Mouse (Mus musculus): Measurements from ENCODE around the gene Cttn. TPM values are rescaled to one million over a fixed set of nuclear protein-coding genes. Genes with fewer than 3 reads are reported as not detected.

Cttn gene
- polyA plus RNA-seq, 1 experiment from 2014 or later, result 177 TPM

DNA sequence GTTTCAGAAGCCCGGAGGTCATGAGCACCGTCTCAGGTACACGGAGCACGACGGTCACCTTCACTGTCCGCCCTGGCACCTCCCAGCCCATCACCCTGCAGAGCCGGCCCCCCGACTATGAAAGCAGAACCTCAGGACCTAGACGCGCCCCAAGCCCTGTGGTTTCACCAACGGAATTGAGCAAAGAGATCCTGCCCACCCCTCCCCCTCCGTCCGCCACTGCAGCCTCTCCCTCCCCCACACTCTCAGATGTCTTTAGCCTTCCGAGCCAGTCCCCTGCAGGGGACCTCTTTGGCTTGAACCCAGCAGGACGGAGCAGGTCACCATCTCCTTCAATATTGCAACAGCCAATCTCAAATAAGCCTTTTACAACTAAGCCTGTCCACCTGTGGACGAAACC, 50.3 kb downstream of the Cttn start:
- Histone ChIP-seq H3K4me2 (replicated peaks; ENCODE audit: low read depth, low read length) (no peak overlapping the region), H3K36me3 (ENCODE audit: control insufficient read depth, insufficient read depth, low read length) (no peaks in the 10 kb centered on the region), H3K9me3 (ENCODE audit: control insufficient read depth, low read depth, low read length) (no peaks in the 10 kb centered on the region), H3K4me3 (ENCODE audit: low read depth, low read length) (no peak overlapping the region), H3K4me1 (ENCODE audit: control insufficient read depth, insufficient read depth, low read length) (peaks cover 16% of the 10 kb centered on the region; the same call in 1 of the 2 replicates), H3K9ac (replicated peaks; ENCODE audit: low read depth, low read length) (no peak overlapping the region), H3K27ac (ENCODE audit: low read length) (no peak overlapping the region), H3K27me3 (ENCODE audit: control insufficient read depth, insufficient read depth, low read length) (no peaks in the 10 kb centered on the region)
- 31% methylated on average over 16 of the region's 16 CpGs for WGBS
- no peak for ATAC-seq (ENCODE audit: insufficient number of reproducible peaks, insufficient read depth, low FRiP score, low read depth)

DNA sequence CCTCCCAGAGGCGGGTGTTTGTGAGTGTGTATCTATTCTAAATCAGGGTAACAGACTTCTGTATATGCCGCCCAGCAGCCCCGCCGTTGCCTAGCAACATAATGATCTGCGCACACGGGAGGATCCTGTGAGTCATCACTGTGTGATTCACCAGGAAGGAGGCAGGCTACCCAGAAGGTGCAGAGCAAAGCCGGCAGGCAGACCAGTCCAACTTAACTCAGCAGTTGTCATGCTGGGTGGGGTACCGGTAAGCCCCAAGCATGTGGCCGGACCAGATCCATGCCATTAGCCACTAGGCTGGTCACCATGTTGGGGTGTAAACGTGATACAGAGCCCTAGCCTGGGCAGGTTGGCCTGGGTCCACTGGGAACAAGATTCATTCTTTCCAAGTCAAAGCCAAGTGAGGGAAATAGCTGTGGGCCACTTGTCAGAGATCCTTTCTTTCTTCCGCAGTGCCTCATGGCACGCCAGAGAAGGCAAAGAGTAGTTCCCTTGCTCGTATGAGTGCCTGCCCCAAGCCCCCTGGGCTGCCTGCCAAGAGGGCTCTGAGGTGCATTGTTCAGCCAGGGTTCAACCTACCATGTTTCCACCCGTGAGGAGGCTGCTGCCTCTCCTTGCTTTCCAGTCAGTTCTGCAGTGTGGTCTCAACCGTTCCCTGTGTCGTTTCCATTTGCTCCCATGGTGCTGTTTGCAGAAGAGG, 53.0 kb downstream of the Cttn start:
- Histone ChIP-seq H3K4me2 (replicated peaks; ENCODE audit: low read depth, low read length) (no peak overlapping the region; the same call in 1 of the 2 replicates), H3K27me3 (ENCODE audit: control insufficient read depth, insufficient read depth, low read length) (no peaks in the 10 kb centered on the region), H3K9me3 (ENCODE audit: control insufficient read depth, low read depth, low read length) (no peaks in the 10 kb centered on the region), H3K4me1 (ENCODE audit: control insufficient read depth, insufficient read depth, low read length) (peaks cover 16% of the 10 kb centered on the region; the same call in 1 of the 2 replicates), H3K27ac (ENCODE audit: low read length) (peak overlapping the region; percentile 45; the same call in 1 of the 2 replicates), H3K4me3 (ENCODE audit: low read depth, low read length) (no peak overlapping the region), H3K36me3 (ENCODE audit: control insufficient read depth, insufficient read depth, low read length) (no peaks in the 10 kb centered on the region), H3K9ac (replicated peaks; ENCODE audit: low read depth, low read length) (no peak overlapping the region)
- ATAC-seq (ENCODE audit: insufficient number of reproducible peaks, insufficient read depth, low FRiP score, low read depth), result peak; percentile 79
- 24% methylated on average over 16 of the region's 16 CpGs for WGBS

DNA sequence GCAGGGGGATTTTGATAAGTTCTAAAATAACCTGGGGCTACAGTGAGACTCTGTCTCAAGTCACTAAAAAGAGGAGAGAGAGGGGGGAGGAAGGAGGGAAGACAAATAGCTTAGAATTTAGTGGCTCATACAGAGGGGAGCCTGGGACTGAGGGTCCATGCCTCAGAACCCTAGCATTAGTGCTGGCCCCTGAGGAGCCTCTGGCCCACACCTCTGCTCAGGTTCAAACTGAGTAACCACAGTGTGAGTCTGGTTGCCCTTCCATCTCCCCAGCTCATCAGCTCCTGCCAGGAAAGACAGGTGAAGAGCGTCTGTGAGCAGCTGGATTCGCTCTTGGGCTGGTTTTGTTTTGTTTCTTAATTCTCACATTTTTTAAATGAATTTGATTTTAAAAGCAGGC, 53.6 kb downstream of the Cttn start:
- Histone ChIP-seq H3K9me3 (ENCODE audit: control insufficient read depth, low read depth, low read length) (no peaks in the 10 kb centered on the region), H3K4me1 (ENCODE audit: control insufficient read depth, insufficient read depth, low read length) (peaks cover 22% of the 10 kb centered on the region; the same call in 1 of the 2 replicates), H3K9ac (replicated peaks; ENCODE audit: low read depth, low read length) (no peak overlapping the region), H3K4me3 (ENCODE audit: low read depth, low read length) (no peak overlapping the region), H3K27me3 (ENCODE audit: control insufficient read depth, insufficient read depth, low read length) (no peaks in the 10 kb centered on the region), H3K36me3 (ENCODE audit: control insufficient read depth, insufficient read depth, low read length) (no peaks in the 10 kb centered on the region), H3K27ac (ENCODE audit: low read length) (no peak overlapping the region), H3K4me2 (replicated peaks; ENCODE audit: low read depth, low read length) (no peak overlapping the region)
- ATAC-seq (ENCODE audit: insufficient number of reproducible peaks, insufficient read depth, low FRiP score, low read depth), result no peak
- WGBS, result 47% methylated on average over 2 of the region's 2 CpGs

DNA sequence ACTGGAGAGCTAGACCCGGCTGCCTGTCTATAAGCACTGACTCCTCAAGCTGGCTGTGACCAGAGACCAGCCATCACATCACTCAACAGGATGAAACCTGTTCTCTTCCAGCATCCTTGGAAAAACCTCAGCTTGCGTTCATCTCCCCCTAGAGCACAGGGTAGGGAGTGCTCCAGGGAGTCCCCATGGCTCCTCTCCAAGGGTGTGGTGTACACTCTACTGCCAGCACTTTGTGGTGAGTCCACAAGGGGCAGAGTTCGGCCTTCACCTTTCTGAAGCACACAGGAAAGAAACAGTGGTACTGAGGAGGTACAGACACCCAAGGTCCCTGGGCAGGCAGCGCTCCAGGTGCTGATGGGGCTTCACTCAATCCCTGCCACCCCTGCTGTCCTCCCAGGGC, 55.0 kb downstream of the Cttn start:
- no peak overlapping the region for H3K4me3 ChIP-seq (ENCODE audit: low read depth, low read length)
- H3K9ac ChIP-seq (replicated peaks; ENCODE audit: low read depth, low read length), result no peak overlapping the region
- peaks cover 28% of the 10 kb centered on the region for H3K4me1 ChIP-seq (ENCODE audit: control insufficient read depth, insufficient read depth, low read length)
- no peaks in the 10 kb centered on the region for H3K36me3 ChIP-seq (ENCODE audit: control insufficient read depth, insufficient read depth, low read length)
- no peak for ATAC-seq (ENCODE audit: insufficient number of reproducible peaks, insufficient read depth, low FRiP score, low read depth)
- no peaks in the 10 kb centered on the region for H3K9me3 ChIP-seq (ENCODE audit: control insufficient read depth, low read depth, low read length)
- no peak overlapping the region for H3K4me2 ChIP-seq (replicated peaks; ENCODE audit: low read depth, low read length)
- WGBS, result 66% methylated on average over 4 of the region's 4 CpGs
- no peaks in the 10 kb centered on the region for H3K27me3 ChIP-seq (ENCODE audit: control insufficient read depth, insufficient read depth, low read length)
- no peak overlapping the region for H3K27ac ChIP-seq (ENCODE audit: low read length)

DNA sequence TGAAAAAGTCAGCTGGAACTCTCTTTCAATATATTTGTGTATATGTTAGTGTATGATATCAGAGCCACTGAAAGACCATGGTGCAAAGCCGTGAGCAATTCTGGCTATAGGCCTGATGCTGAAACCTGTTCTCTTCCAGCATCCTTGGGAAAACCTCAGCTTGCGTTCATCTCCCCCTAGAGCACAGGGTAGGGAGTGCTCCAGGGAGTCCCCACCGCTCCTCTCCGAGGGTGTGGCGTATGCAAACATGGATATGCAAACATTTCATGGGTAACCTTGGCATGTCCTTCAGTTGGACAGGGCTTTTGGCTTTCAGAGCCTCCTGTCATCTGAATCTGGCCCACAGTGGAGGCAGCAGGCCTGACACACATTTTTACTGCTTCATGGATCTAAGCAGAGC, 56.2 kb downstream of the Cttn start:
- no peak overlapping the region for H3K9ac ChIP-seq (replicated peaks; ENCODE audit: low read depth, low read length)
- ATAC-seq (ENCODE audit: insufficient number of reproducible peaks, insufficient read depth, low FRiP score, low read depth), result no peak
- H3K9me3 ChIP-seq (ENCODE audit: control insufficient read depth, low read depth, low read length), result no peaks in the 10 kb centered on the region
- no peak overlapping the region for H3K27ac ChIP-seq (ENCODE audit: low read length)
- H3K4me2 ChIP-seq (replicated peaks; ENCODE audit: low read depth, low read length), result no peak overlapping the region
- 74% methylated on average over 5 of the region's 5 CpGs for WGBS
- H3K27me3 ChIP-seq (ENCODE audit: control insufficient read depth, insufficient read depth, low read length), result no peaks in the 10 kb centered on the region
- H3K4me3 ChIP-seq (ENCODE audit: low read depth, low read length), result no peak overlapping the region
- peaks cover 23% of the 10 kb centered on the region for H3K4me1 ChIP-seq (ENCODE audit: control insufficient read depth, insufficient read depth, low read length)
- H3K36me3 ChIP-seq (ENCODE audit: control insufficient read depth, insufficient read depth, low read length), result no peaks in the 10 kb centered on the region

DNA sequence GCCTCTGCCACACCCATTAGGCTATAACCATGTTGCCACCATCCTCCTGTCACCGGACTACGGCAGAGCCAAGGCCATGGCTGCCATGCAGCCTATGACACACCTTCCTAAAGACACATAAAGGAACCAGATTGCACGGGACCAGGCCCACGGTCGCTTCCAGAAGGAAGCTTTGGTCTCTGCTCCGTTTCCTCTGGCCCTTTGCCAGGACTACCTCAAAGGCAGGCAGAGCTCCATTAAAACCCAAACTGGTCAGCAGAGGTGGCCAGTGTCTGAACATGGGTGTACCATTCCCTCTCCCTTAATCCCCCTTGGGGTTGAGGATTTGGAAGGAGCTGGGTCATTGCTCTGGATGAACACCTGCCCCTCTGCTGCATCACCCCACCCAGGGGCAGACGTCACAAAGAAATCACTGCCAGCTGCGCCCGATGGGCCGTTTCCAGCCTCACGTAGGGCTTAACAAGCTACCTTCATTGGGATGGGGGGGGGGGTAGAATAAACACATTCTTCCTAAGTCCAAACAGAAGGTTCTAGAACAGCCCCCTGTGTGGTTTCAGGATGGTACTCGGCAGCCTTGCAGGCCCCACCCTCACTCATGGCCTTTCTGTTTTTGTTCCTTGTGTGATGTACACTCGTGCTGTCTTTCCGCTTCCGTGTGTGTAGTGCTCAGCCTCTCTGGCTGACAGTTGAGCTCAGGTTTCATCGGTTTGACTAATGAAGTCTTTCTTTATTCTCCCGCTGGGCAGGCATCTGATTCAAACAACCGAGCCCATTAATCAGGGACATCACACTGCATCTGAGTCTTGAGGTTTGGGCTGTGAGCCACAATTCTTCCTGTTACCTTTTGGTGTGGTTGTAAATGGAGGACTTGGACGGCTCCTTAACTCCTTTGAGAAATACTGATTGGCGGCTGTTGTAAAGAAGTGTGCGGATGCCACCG, 58.6 kb downstream of the Cttn start:
- Histone ChIP-seq H3K9me3 (ENCODE audit: control insufficient read depth, low read depth, low read length) (no peaks in the 10 kb centered on the region), H3K27me3 (ENCODE audit: control insufficient read depth, insufficient read depth, low read length) (no peaks in the 10 kb centered on the region), H3K36me3 (ENCODE audit: control insufficient read depth, insufficient read depth, low read length) (no peaks in the 10 kb centered on the region), H3K4me3 (ENCODE audit: low read depth, low read length) (no peak overlapping the region), H3K4me1 (ENCODE audit: control insufficient read depth, insufficient read depth, low read length) (peaks cover 11% of the 10 kb centered on the region; the same call in 1 of the 2 replicates), H3K4me2 (replicated peaks; ENCODE audit: low read depth, low read length) (no peak overlapping the region), H3K9ac (replicated peaks; ENCODE audit: low read depth, low read length) (no peak overlapping the region), H3K27ac (ENCODE audit: low read length) (no peak overlapping the region; the same call in 1 of the 2 replicates)
- WGBS, result 33% methylated on average over 22 of the region's 22 CpGs
- ATAC-seq (ENCODE audit: insufficient number of reproducible peaks, insufficient read depth, low FRiP score, low read depth), result peak; percentile 10; the same call in 1 of the 2 replicates

DNA sequence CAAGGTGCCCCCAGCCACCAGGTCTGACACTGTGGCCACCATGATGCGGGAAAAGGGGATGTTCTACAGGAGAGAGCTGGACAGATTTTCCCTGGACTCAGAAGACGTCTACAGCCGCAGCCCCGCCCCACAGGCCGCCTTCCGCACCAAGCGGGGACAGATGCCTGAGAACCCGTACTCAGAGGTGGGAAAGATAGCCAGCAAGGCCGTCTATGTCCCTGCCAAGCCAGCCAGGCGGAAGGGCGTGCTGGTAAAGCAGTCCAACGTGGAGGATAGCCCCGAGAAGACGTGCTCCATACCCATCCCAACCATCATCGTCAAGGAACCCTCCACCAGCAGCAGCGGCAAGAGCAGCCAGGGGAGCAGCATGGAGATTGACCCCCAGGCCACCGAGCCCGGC, 61.1 kb downstream of the Cttn start:
- Histone ChIP-seq H3K4me3 (ENCODE audit: low read depth, low read length) (no peak overlapping the region), H3K9ac (replicated peaks; ENCODE audit: low read depth, low read length) (no peak overlapping the region), H3K36me3 (ENCODE audit: control insufficient read depth, insufficient read depth, low read length) (no peaks in the 10 kb centered on the region), H3K4me1 (ENCODE audit: control insufficient read depth, insufficient read depth, low read length) (peaks cover 11% of the 10 kb centered on the region; the same call in 1 of the 2 replicates), H3K4me2 (replicated peaks; ENCODE audit: low read depth, low read length) (no peak overlapping the region), H3K27me3 (ENCODE audit: control insufficient read depth, insufficient read depth, low read length) (no peaks in the 10 kb centered on the region), H3K27ac (ENCODE audit: low read length) (no peak overlapping the region), H3K9me3 (ENCODE audit: control insufficient read depth, low read depth, low read length) (no peaks in the 10 kb centered on the region)
- ATAC-seq (ENCODE audit: insufficient number of reproducible peaks, insufficient read depth, low FRiP score, low read depth), result no peak
- WGBS, result 77% methylated on average over 18 of the region's 18 CpGs

DNA sequence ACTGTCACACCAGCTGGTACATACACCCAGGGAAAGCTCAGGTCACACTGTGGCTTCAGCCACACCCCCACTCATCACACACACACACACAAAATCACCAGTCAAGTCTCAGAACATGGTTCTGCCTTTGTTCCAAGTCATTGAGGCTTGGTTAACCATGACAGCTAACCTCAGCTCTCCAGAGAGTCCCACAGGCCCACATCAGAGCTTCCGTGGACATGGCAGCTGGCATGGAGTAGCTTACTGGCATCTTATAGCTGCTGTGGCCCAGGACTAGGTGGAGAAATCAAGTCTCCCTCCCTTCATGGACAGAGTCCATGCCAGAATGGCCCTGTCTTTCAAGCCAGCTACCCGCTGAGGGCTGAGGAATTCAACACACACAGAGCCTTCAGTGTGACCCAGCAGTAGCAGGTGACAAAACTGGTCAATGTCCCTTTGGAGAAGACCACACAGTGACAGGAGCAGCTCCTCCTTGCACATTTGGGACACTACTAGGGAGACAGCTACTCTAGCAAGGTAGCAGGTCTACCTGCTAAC, 62.3 kb downstream of the Cttn start:
- peaks cover 11% of the 10 kb centered on the region; the same call in 1 of the 2 replicates for H3K4me1 ChIP-seq (ENCODE audit: control insufficient read depth, insufficient read depth, low read length)
- 91% methylated on average over 2 of the region's 2 CpGs for WGBS

More for the DNA sequence above, 62.3 kb downstream of the Cttn start:
- Histone ChIP-seq H3K27me3 (ENCODE audit: control insufficient read depth, insufficient read depth, low read length) (no peaks in the 10 kb centered on the region), H3K36me3 (ENCODE audit: control insufficient read depth, insufficient read depth, low read length) (no peaks in the 10 kb centered on the region), H3K4me3 (ENCODE audit: low read depth, low read length) (no peak overlapping the region), H3K27ac (ENCODE audit: low read length) (no peak overlapping the region), H3K4me2 (replicated peaks; ENCODE audit: low read depth, low read length) (no peak overlapping the region), H3K9ac (replicated peaks; ENCODE audit: low read depth, low read length) (no peak overlapping the region), H3K9me3 (ENCODE audit: control insufficient read depth, low read depth, low read length) (no peaks in the 10 kb centered on the region)
- no peak for ATAC-seq (ENCODE audit: insufficient number of reproducible peaks, insufficient read depth, low FRiP score, low read depth)

Data from stomach, embryonic 14.5 days (tissue).